Mouse (Mus musculus): ENCODE results near the gene Olfr186. TPM values are rescaled to one million over a fixed set of nuclear protein-coding genes. Genes with fewer than 3 reads are reported as not detected.
"Not testable (repeated sequence)": the region's sequence is repeated elsewhere in the genome, so short reads cannot be mapped to it uniquely, and the experiment has no call there.

Olfr186 gene
- not detected in 2 replicates for total RNA-seq (2014; rRNA removed; ENCODE audit: low replicate concordance)
- not detected in 2 replicates for polyA plus RNA-seq (2015; fragmentation: Nextera tagmentation; extraction: Ambion mirVana)

DNA sequence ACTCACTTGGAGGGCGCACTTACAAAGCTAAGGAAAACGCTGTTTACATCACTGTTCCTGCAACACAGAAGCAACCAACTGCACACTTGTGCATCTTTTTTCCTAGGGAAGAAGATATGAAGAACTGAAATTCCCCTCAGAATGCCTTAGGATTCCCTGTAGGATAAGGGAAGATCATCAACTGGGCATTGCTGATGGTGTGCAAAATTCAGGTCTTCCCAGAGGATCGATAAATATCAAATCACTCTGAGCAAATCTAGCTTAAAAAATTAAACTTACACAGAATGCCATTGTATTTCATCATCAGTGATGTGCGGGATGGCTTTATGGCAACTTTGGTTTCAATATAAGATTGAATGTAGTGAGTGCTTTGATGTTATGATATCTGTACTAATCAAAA is at the start of gene Olfr186:
Gene Olfr186 (minus strand): TSS at position 101 of the 400 bp plus-strand sequence.
- H3K4me1 ChIP-seq (ENCODE audit: control insufficient read depth, insufficient read depth): no peaks in the 10 kb centered on the region
- H3K9ac ChIP-seq (replicated peaks; ENCODE audit: low read depth, low read length): no peak within 1 kb of the TSS
- no peaks in the 10 kb centered on the region for H3K27me3 ChIP-seq (ENCODE audit: control insufficient read depth, insufficient read depth, low read length)
- no peak within 1 kb of the TSS for H3K4me3 ChIP-seq (ENCODE audit: low read depth, low read length)
- DNase-seq (ENCODE audit: low spot score): no peak
- no peak for TF ChIP-seq CTCF (IDR thresholded peaks at IDR 0.05; ENCODE audit: low read depth)
- no peak for TF ChIP-seq EP300 (IDR thresholded peaks at IDR 0.05; ENCODE audit: low read depth)
- no peaks in the 10 kb centered on the region for H3K9me3 ChIP-seq (replicated peaks; ENCODE audit: control insufficient read depth, low read length)
- H3K27ac ChIP-seq (ENCODE audit: low read depth): no peak within 1 kb of the TSS
- ATAC-seq (ENCODE audit: insufficient read depth, low read depth): no peak
- WGBS: 78% methylated on average over 4 of the region's 4 CpGs
- no peak within 1 kb of the TSS for H3K4me2 ChIP-seq (ENCODE audit: low read depth, low read length)
- H3K36me3 ChIP-seq (replicated peaks; ENCODE audit: control insufficient read depth, insufficient read depth, low read length): no peaks in the 10 kb centered on the region

DNA sequence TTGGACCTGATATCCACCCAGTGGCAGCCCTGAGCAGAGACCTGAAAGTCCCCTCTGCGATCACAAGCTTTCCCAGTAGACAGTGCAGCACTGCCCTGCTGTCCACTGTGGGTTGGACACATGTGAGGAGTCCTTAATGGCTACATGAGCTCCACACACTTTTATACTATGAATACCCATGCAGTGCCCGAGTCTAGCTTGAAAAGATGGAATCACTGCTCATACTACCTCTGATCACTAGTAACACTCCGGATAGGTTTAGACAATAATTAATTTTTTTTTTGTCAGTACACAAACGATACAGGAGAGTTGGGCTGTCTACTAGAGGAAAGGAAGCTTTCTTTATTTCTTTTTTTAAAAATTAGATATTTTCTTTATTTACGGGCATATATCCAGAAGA is 47.8 kb upstream of the Olfr186 start, which contains the start of gene Olfr190:
Gene Olfr190 (minus strand): TSS at position 101 of the 400 bp plus-strand sequence.
- H3K36me3 ChIP-seq (replicated peaks; ENCODE audit: control insufficient read depth, insufficient read depth, low read length): no peaks in the 10 kb centered on the region
- no peaks in the 10 kb centered on the region for H3K4me1 ChIP-seq (ENCODE audit: control insufficient read depth, insufficient read depth)
- no peaks in the 10 kb centered on the region for H3K27me3 ChIP-seq (ENCODE audit: control insufficient read depth, insufficient read depth, low read length)
- H3K9me3 ChIP-seq (replicated peaks; ENCODE audit: control insufficient read depth, low read length): no peaks in the 10 kb centered on the region
- TF ChIP-seq CTCF (IDR thresholded peaks at IDR 0.05; ENCODE audit: low read depth) (no peak), EP300 (IDR thresholded peaks at IDR 0.05; ENCODE audit: low read depth) (no peak)
- DNase-seq (ENCODE audit: low spot score) (no peak), ATAC-seq (ENCODE audit: insufficient read depth, low read depth) (no peak)
- 76% methylated on average over 5 of the region's 5 CpGs for WGBS
- H3K4me2 ChIP-seq (ENCODE audit: low read depth, low read length): no peak within 1 kb of the TSS
- no peak within 1 kb of the TSS for H3K9ac ChIP-seq (replicated peaks; ENCODE audit: low read depth, low read length)
- no peak within 1 kb of the TSS for H3K4me3 ChIP-seq (ENCODE audit: low read depth, low read length)
- H3K27ac ChIP-seq (ENCODE audit: low read depth): no peak within 1 kb of the TSS

DNA sequence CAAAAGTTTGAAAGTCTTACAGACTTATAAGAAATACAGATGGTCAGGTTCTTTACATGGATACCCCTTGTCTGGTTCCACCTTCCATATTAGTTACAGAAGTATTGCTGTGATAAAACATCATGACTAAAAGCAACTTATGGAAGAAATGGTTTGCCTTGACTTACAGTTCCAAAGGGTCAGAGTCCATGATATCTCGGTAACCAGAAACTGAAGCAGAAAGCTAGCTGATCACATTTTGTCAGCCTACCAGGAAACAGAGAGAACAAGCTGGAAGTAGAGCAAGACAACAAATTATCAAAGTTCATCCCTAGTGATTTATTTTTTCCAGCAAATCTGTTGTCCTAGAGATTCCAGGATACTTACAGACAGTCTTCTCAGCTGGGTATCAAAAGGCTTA is 43.4 kb upstream of the Olfr186 start:
- H3K36me3 ChIP-seq (replicated peaks; ENCODE audit: control insufficient read depth, insufficient read depth, low read length): no peaks in the 10 kb centered on the region
- H3K4me2 ChIP-seq (ENCODE audit: low read depth, low read length): no peak overlapping the region
- no peak for ATAC-seq (ENCODE audit: insufficient read depth, low read depth)
- no peaks in the 10 kb centered on the region for H3K9me3 ChIP-seq (replicated peaks; ENCODE audit: control insufficient read depth, low read length)
- no peak for TF ChIP-seq EP300 (IDR thresholded peaks at IDR 0.05; ENCODE audit: low read depth)
- TF ChIP-seq CTCF (IDR thresholded peaks at IDR 0.05; ENCODE audit: low read depth): no peak
- H3K4me1 ChIP-seq (ENCODE audit: control insufficient read depth, insufficient read depth): no peaks in the 10 kb centered on the region
- no peak overlapping the region for H3K9ac ChIP-seq (replicated peaks; ENCODE audit: low read depth, low read length)
- WGBS: 69% methylated on average over 1 of the region's 1 CpGs
- no peaks in the 10 kb centered on the region for H3K27me3 ChIP-seq (ENCODE audit: control insufficient read depth, insufficient read depth, low read length)
- no peak overlapping the region for H3K27ac ChIP-seq (ENCODE audit: low read depth)
- DNase-seq (ENCODE audit: low spot score): no peak
- no peak overlapping the region for H3K4me3 ChIP-seq (ENCODE audit: low read depth, low read length)

DNA sequence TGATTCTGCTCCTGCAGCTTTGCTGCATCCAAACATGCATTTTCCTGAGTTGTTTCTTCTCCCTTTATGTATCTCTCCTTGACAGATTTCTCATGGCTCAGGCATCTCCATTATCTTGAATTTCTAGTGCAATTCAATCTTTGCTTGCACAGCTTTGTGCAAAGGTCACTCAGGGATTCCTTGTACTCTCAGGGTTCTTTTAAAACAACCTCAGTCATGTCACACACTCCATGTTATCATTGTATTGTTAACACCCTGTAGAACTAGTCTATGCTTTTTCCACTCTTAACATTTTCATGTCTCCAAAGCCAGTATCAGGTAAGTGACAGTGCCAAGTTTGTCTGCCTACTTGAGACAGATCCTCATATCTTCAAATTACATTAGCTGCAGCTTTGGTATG is 41.7 kb upstream of the Olfr186 start:
- H3K9me3 ChIP-seq (replicated peaks; ENCODE audit: control insufficient read depth, low read length): no peaks in the 10 kb centered on the region
- no peak overlapping the region for H3K27ac ChIP-seq (ENCODE audit: low read depth)
- no peaks in the 10 kb centered on the region for H3K4me1 ChIP-seq (ENCODE audit: control insufficient read depth, insufficient read depth)
- no peak overlapping the region for H3K4me3 ChIP-seq (ENCODE audit: low read depth, low read length)
- TF ChIP-seq EP300 (IDR thresholded peaks at IDR 0.05; ENCODE audit: low read depth): no peak
- TF ChIP-seq CTCF (IDR thresholded peaks at IDR 0.05; ENCODE audit: low read depth): no peak
- H3K4me2 ChIP-seq (ENCODE audit: low read depth, low read length): no peak overlapping the region
- ATAC-seq (ENCODE audit: insufficient read depth, low read depth) (no peak), DNase-seq (ENCODE audit: low spot score) (no peak)
- no peaks in the 10 kb centered on the region for H3K27me3 ChIP-seq (ENCODE audit: control insufficient read depth, insufficient read depth, low read length)
- no peaks in the 10 kb centered on the region for H3K36me3 ChIP-seq (replicated peaks; ENCODE audit: control insufficient read depth, insufficient read depth, low read length)
- H3K9ac ChIP-seq (replicated peaks; ENCODE audit: low read depth, low read length): no peak overlapping the region

DNA sequence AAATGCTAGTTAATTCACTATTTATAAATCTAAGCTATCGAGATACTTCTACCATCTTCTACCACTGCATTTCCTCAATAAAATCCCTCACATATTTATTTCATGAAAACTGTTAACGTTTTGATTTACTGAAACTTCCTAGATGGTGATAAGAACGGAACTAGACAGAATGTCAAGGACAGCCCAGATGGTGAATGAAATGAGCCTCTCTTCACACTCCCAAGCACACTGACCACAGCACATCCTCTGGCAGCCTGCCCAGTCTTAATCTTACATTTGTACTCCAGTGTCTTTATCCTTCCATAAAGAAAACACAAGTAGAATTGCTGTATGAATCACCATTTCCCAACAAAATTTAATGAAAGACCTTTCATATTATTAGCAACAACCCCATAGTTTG is 32.3 kb upstream of the Olfr186 start:
- H3K27ac ChIP-seq (ENCODE audit: low read depth); H3K4me3 ChIP-seq (ENCODE audit: low read depth, low read length); H3K4me2 ChIP-seq (ENCODE audit: low read depth, low read length); H3K9me3 ChIP-seq (replicated peaks; ENCODE audit: control insufficient read depth, low read length); H3K4me1 ChIP-seq (ENCODE audit: control insufficient read depth, insufficient read depth); DNase-seq (ENCODE audit: low spot score); H3K9ac ChIP-seq (replicated peaks; ENCODE audit: low read depth, low read length); ATAC-seq (ENCODE audit: insufficient read depth, low read depth); H3K27me3 ChIP-seq (ENCODE audit: control insufficient read depth, insufficient read depth, low read length); H3K36me3 ChIP-seq (replicated peaks; ENCODE audit: control insufficient read depth, insufficient read depth, low read length): not testable (repeated sequence)
- WGBS: 30% methylated on average over 3 of the region's 3 CpGs

DNA sequence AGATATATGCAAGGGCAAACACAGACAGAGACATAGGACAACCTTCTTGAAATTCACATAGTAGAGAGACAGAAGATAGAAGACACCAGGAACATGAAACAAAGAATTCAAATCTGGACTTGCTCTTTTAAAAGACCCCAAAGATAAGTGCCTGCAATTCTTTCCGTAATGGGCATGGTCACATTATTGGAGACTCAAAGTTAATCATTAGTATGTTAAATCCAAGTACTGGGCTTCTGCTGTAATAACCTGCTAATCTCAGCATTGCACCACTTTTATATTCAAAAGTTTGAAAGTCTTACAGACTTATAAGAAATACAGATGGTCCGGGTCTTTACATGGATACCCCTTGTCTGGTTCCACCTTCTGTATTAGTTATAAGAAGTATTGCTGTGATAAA is 19.2 kb upstream of the Olfr186 start:
- H3K27me3 ChIP-seq (ENCODE audit: control insufficient read depth, insufficient read depth, low read length); H3K4me2 ChIP-seq (ENCODE audit: low read depth, low read length); H3K36me3 ChIP-seq (replicated peaks; ENCODE audit: control insufficient read depth, insufficient read depth, low read length); H3K4me3 ChIP-seq (ENCODE audit: low read depth, low read length); H3K9ac ChIP-seq (replicated peaks; ENCODE audit: low read depth, low read length); DNase-seq (ENCODE audit: low spot score); H3K4me1 ChIP-seq (ENCODE audit: control insufficient read depth, insufficient read depth); H3K9me3 ChIP-seq (replicated peaks; ENCODE audit: control insufficient read depth, low read length); H3K27ac ChIP-seq (ENCODE audit: low read depth); ATAC-seq (ENCODE audit: insufficient read depth, low read depth): not testable (repeated sequence)
- 82% methylated on average over 2 of the region's 2 CpGs for WGBS
